Mouse (Mus musculus): ENCODE measurements around the gene Birc7. TPM values are rescaled to one million over a fixed set of nuclear protein-coding genes. Genes with fewer than 3 reads are reported as not detected.

Gene Birc7
- not detected for polyA plus RNA-seq (2015; fragmentation: Illumina TruSeq; extraction: RNeasy Lipid Tissue Mini Kit (QIAGEN cat#74804); ENCODE audit: insufficient read depth, low read depth, low replicate concordance)

DNA sequence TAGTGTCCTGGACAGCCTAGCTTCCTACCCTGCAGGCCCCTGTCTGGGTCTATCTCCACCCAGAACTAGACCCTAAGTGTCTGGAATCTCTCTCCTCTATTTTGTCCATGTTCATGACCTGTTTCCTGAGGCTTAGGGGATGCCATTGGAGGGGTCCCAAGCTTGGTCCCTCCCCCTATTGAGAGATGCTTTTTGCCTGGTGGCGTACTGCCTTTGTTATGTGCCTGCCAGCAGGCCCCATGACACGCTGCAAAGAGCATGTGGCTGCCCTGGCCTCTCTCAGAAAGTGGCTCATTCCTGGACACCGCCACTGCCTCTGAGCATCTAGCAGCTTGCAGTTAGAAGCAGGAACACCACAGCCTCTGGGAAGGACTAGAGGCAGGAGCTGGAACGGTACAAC lies at the start of gene Birc7:
Gene Birc7, plus strand, starts transcription at position 301 of the 400 bp plus-strand sequence.

DNA sequence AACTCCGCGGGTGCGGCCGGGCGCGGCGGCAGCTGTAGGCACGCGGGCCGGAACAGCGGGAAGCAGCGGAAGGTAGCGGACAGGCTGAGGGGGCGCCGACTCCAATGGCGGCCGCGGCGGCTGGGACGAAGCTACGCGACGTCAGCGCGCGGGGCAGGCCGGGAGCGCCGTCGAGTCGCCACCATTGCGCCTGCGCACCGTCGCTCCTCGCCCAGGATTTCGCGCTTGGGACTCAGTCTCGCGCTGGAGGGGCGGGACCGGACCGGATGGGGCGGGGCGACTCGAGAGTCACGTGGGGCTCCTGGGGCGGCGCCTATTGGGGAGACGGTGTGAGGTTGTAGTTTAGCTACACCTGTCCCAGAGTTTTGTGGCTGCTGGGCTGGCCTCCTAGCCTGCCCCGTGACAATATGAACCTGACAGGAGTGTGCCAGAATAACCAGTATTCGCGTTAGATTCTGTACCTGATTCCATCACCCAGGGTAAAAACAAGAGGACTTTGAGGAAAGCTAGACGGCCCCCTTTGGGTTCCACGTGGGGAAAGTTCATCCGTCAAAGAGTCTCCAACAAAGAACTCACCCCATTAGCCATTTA lies 7.9 kb upstream of the Birc7 start, which contains the start of gene Ythdf1:
Gene Ythdf1, minus strand, starts transcription at position 140 of the 591 bp plus-strand sequence.

DNA sequence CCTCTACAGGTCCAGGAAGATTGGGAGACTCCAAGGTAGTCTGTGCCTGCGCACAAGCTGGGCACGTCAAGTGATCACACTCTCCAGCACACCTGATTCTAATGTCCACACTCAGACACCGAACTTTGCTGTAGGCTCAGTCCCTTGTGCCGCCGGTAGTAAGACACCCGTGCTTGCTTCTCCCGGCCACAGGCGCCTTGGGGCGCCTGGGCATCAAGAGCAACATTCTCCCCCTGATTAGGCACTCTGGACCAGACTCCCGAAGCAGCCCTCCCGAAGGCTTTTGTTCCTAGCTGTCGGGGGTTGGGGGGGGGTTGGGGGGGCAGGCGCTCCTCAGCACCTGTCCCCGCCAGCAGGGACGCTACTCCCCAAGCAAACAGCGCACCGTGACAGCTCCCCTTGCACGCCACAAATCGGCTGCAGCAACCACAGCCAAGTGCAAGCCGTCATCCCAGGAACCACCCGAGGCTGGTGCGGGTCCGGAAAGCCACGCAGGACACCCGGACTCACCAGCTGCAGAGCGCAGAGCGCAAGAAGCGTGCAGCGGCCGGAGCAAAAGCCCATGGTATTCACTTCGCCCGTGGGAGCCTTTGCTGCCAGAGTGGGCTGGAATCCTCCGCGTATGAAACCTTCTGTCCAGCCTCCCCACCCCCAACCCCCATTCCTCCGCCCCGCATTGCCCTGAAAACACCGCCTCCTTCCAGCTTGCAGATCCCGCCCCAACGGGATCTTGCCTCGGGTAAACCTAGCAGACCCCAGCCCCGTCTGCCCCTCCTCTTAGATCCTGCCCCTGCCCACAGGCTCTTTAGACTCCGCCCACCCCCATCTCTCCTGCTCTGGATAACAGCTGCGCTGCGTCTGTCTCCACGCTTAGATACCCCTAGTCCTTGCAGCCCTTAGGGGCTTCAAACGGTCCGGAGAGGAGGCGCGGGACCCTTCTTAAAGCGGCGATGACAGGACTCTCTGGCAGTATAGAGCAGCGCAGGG lies 25.5 kb downstream of the Birc7 start, which contains the start of gene Nkain4:
Gene Nkain4, minus strand, starts transcription at position 639 of the 987 bp plus-strand sequence.

DNA sequence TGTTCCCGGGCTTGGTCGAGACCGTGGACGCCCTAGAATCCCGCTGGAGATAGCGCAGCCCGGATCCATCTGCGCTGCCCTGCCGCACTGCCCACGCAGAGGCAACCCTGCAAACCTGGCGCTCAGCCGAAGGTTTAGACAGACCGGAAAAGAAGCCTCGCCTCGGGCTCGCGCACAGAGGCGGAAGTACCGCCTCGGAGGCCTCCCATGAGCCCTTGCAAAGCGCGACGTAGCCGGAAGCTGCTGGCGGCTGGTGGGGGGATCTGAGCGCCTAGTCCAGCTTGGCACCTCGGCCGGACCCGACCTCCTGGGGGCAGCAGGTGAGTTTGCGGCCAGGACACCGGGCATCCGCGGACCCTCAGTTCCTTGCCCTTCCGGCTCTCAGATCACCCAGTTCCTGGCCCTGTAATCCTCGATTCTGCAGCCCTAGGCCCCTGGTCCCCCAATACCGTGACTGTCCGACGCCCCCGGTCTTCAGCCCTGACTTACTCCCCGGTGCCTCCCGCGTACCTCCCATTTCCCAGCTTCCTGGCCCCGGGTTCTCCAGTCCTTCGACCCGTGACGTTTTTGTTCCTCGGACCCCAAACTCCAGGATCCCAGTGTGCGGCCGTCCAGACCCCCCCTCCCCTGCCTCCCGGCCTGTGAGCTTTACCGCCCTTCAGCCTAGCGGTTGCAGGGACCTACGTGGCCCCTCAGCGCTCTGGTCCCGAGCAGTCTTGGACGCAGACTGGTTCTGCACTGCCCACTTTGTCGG lies 38.4 kb downstream of the Birc7 start, which contains the start of gene Arfgap1:
Gene Arfgap1, plus strand, starts transcription at position 216 of the 754 bp plus-strand sequence.

Other genes with a start within 250 kb of the Birc7 start
- 6.4 TPM for gene Dido1, start 219.0 kb upstream of the Birc7 start, polyA plus RNA-seq (2015; fragmentation: Illumina TruSeq; extraction: RNeasy Lipid Tissue Mini Kit (QIAGEN cat#74804); ENCODE audit: insufficient read depth, low read depth, low replicate concordance)
- 6.6 TPM for gene Gid8, start 218.9 kb upstream of the Birc7 start, polyA plus RNA-seq (2015; fragmentation: Illumina TruSeq; extraction: RNeasy Lipid Tissue Mini Kit (QIAGEN cat#74804); ENCODE audit: insufficient read depth, low read depth, low replicate concordance)
- 24.0 TPM for gene Slc17a9, start 203.8 kb upstream of the Birc7 start, polyA plus RNA-seq (2015; fragmentation: Illumina TruSeq; extraction: RNeasy Lipid Tissue Mini Kit (QIAGEN cat#74804); ENCODE audit: insufficient read depth, low read depth, low replicate concordance)
- not detected for gene Bhlhe23, start 152.1 kb upstream of the Birc7 start, polyA plus RNA-seq (2015; fragmentation: Illumina TruSeq; extraction: RNeasy Lipid Tissue Mini Kit (QIAGEN cat#74804); ENCODE audit: insufficient read depth, low read depth, low replicate concordance)
- 12.4 TPM for gene Ythdf1, start 8.1 kb upstream of the Birc7 start, polyA plus RNA-seq (2015; fragmentation: Illumina TruSeq; extraction: RNeasy Lipid Tissue Mini Kit (QIAGEN cat#74804); ENCODE audit: insufficient read depth, low read depth, low replicate concordance)
- gene Nkain4, start 25.7 kb downstream of the Birc7 start, polyA plus RNA-seq (2015; fragmentation: Illumina TruSeq; extraction: RNeasy Lipid Tissue Mini Kit (QIAGEN cat#74804); ENCODE audit: insufficient read depth, low read depth, low replicate concordance) = 15.9 TPM
- gene Arfgap1, start 38.2 kb downstream of the Birc7 start, polyA plus RNA-seq (2015; fragmentation: Illumina TruSeq; extraction: RNeasy Lipid Tissue Mini Kit (QIAGEN cat#74804); ENCODE audit: insufficient read depth, low read depth, low replicate concordance) = 28.2 TPM
- gene Col20a1, start 57.5 kb downstream of the Birc7 start, polyA plus RNA-seq (2015; fragmentation: Illumina TruSeq; extraction: RNeasy Lipid Tissue Mini Kit (QIAGEN cat#74804); ENCODE audit: insufficient read depth, low read depth, low replicate concordance) = 3.2 TPM
- gene Chrna4, start 114.5 kb downstream of the Birc7 start, polyA plus RNA-seq (2015; fragmentation: Illumina TruSeq; extraction: RNeasy Lipid Tissue Mini Kit (QIAGEN cat#74804); ENCODE audit: insufficient read depth, low read depth, low replicate concordance) = not detected
- 0.20 TPM for gene Kcnq2, start 206.3 kb downstream of the Birc7 start, polyA plus RNA-seq (2015; fragmentation: Illumina TruSeq; extraction: RNeasy Lipid Tissue Mini Kit (QIAGEN cat#74804); ENCODE audit: insufficient read depth, low read depth, low replicate concordance)
- gene Eef1a2, start 228.0 kb downstream of the Birc7 start, polyA plus RNA-seq (2015; fragmentation: Illumina TruSeq; extraction: RNeasy Lipid Tissue Mini Kit (QIAGEN cat#74804); ENCODE audit: insufficient read depth, low read depth, low replicate concordance) = 1.8 TPM

Data from pancreas, adult 10 weeks (tissue).